Mouse (Mus musculus): ENCODE results near the gene Med21. TPM values are rescaled to one million over a fixed set of nuclear protein-coding genes. Genes with fewer than 3 reads are reported as not detected.

Med21 gene
- total RNA-seq, 1 experiment, result 91.2 TPM

GRCm38 (mm10) chr6:146697767-146698166 is 55.4 kb downstream of the Med21 start:
- no peak overlapping the region for H3K4me3 ChIP-seq (ENCODE audit: insufficient read depth in 1 of 2, low read depth in 1 of 2, low read length in 2 of 2, poor library complexity in 1 of 2, severe bottlenecking in 1 of 2)
- no peaks in the 10 kb centered on the region for H3K9me3 ChIP-seq (ENCODE audit: control insufficient read depth, insufficient read depth, low read depth, low read length)
- no peaks in the 10 kb centered on the region for H3K36me3 ChIP-seq (ENCODE audit: control insufficient read depth, insufficient read depth, low read length, poor library complexity, severe bottlenecking)
- H3K27ac ChIP-seq (ENCODE audit: insufficient read depth, low read depth, low read length, poor library complexity, severe bottlenecking), result no peak overlapping the region
- in situ Hi-C loops (cut with MboI; ENCODE audit: low sequenced_read_pairs in 2 of 2, unreplicated experiment in 2 of 2), result no loop called here
- TF ChIP-seq HCFC1 (IDR thresholded peaks at IDR 0.05; ENCODE audit: borderline replicate concordance, insufficient read depth, low read length), result no peak
- no peak for TF ChIP-seq MAFK (IDR thresholded peaks at IDR 0.05; ENCODE audit: insufficient read depth, low read depth, low read length)
- no peak for TF ChIP-seq ZNF384 (IDR thresholded peaks at IDR 0.05; ENCODE audit: low read depth, low read length)
- no peak for TF ChIP-seq CHD2 (IDR thresholded peaks at IDR 0.05; ENCODE audit: low read depth, low read length)
- TF ChIP-seq ZC3H11A (IDR thresholded peaks at IDR 0.05; ENCODE audit: borderline replicate concordance, low read depth, low read length), result no peak
- H3K9ac ChIP-seq (ENCODE audit: insufficient read depth, low read depth, low read length, poor library complexity, severe bottlenecking), result no peak overlapping the region
- no peaks in the 10 kb centered on the region for H3K4me1 ChIP-seq (ENCODE audit: control insufficient read depth in 2 of 2, insufficient read depth in 2 of 2, low read length in 2 of 2, poor library complexity in 1 of 2)
- DNase-seq (ENCODE audit: low read depth, low spot score), result no peak

- no peaks in the 10 kb centered on the region for H3K4me1 ChIP-seq (ENCODE audit: control insufficient read depth in 2 of 2, insufficient read depth in 2 of 2, low read length in 2 of 2, poor library complexity in 1 of 2)
- no peak overlapping the region for H3K4me3 ChIP-seq (ENCODE audit: insufficient read depth in 1 of 2, low read depth in 1 of 2, low read length in 2 of 2, poor library complexity in 1 of 2, severe bottlenecking in 1 of 2)
- H3K36me3 ChIP-seq (ENCODE audit: control insufficient read depth, insufficient read depth, low read length, poor library complexity, severe bottlenecking), result no peaks in the 10 kb centered on the region
- DNase-seq (ENCODE audit: low read depth, low spot score), result no peak
- TF ChIP-seq ZNF384 (IDR thresholded peaks at IDR 0.05; ENCODE audit: low read depth, low read length) (no peak), MAFK (IDR thresholded peaks at IDR 0.05; ENCODE audit: insufficient read depth, low read depth, low read length) (no peak)
- in situ Hi-C loops (cut with MboI; ENCODE audit: low sequenced_read_pairs in 2 of 2, unreplicated experiment in 2 of 2), result no loop called here
- peaks cover 2% of the 10 kb centered on the region; the same call in 1 of the 2 replicates for H3K9me3 ChIP-seq (ENCODE audit: control insufficient read depth, insufficient read depth, low read depth, low read length)
- H3K9ac ChIP-seq (ENCODE audit: insufficient read depth, low read depth, low read length, poor library complexity, severe bottlenecking), result no peak overlapping the region
- no peak overlapping the region for H3K27ac ChIP-seq (ENCODE audit: insufficient read depth, low read depth, low read length, poor library complexity, severe bottlenecking)
These were observed 56.0 kb downstream of the Med21 start for GRCm38 (mm10) chr6:146698376-146698775.

Other genes starting within 250 kb of the Med21 start
- 0.95 and 1.5 TPM in 2 replicates for gene Itpr2, start 140.3 kb upstream of the Med21 start, total RNA-seq (2012; rRNA removed)
- gene Fgfr1op2, start 65.3 kb upstream of the Med21 start, total RNA-seq (2012; rRNA removed), result 35.7 and 45.4 TPM in 2 replicates
- 47.9 and 69.2 TPM in 2 replicates for gene Ints13, start 64.7 kb upstream of the Med21 start, total RNA-seq (2012; rRNA removed)
- gene Tm7sf3, start 277 bp downstream of the Med21 start, total RNA-seq (2012; rRNA removed), result 99.6 and 164 TPM in 2 replicates
- 14.3 and 14.6 TPM in 2 replicates for gene Stk38l, start 82.4 kb downstream of the Med21 start, total RNA-seq (2012; rRNA removed)
- 4.3 and 8.4 TPM in 2 replicates for gene Arntl2, start 153.5 kb downstream of the Med21 start, total RNA-seq (2012; rRNA removed)
- not detected in 2 replicates for gene Smco2, start 207.6 kb downstream of the Med21 start, total RNA-seq (2012; rRNA removed)
- 30.1 and 39.9 TPM in 2 replicates for gene Ppfibp1, start 245.9 kb downstream of the Med21 start, total RNA-seq (2012; rRNA removed)

Measured in ES-E14 (cell line).